Mouse (Mus musculus) lung, adult 2 months (tissue): ENCODE results near the gene Mapk13.

ENCODE experiments used
- CTCF ChIP-seq: fragments of 200-500 bp; IDR thresholded peaks from 2 replicates; pipeline ENCODE4 v1.5.1; 2011; ENCODE audit warnings: mild to moderate bottlenecking, low read length, control low read depth; ENCODE audit not compliant: insufficient read depth
- POLR2A ChIP-seq: fragments of 200-500 bp; IDR thresholded peaks from 2 replicates; pipeline ENCODE4 v1.6.1; 2011; ENCODE audit warnings: low read depth, mild to moderate bottlenecking, control low read depth, low read length, borderline replicate concordance; ENCODE audit errors: extremely low read depth

DNA sequence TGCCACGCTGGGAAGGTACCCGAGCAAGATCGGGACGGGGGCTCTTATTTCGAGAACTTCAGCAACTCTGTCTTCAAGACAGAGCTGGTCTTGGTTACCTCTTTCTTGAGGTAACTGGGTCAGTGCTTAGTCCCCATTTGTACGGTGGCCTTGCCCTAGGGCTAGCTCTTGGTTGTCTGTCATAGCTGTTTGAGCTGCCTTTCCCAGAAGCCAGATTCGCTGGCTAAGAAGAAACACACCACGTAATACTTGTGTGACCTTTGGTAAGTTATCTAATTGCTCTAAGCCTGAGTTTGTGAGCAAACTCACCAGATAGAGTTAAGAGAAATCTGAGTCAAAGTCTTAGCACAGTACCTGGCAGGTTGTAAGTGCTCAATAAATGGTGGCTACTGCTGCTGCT is 39.6 kb downstream of the Mapk13 start:
- TF ChIP-seq CTCF, result no peak
- TF ChIP-seq POLR2A, result no peak
